Mouse (Mus musculus): ENCODE results near the gene Ttc28.

Gene Ttc28

GRCm38 (mm10) chr5:111055507-111055906 is 175.9 kb downstream of the Ttc28 start:
- no peak for DNase-seq

GRCm38 (mm10) chr5:111057084-111057483 is 177.5 kb downstream of the Ttc28 start:
- DNase-seq: peak; percentile 43

- no peak for DNase-seq
Observed at GRCm38 (mm10) chr5:111058401-111059139, 179.0 kb downstream of the Ttc28 start.

GRCm38 (mm10) chr5:111059140-111059921 is 179.7 kb downstream of the Ttc28 start:
- DNase-seq: no peak

GRCm38 (mm10) chr5:111060246-111060745 is 180.7 kb downstream of the Ttc28 start:
- no peak for DNase-seq

- DNase-seq: no peak
Observed at GRCm38 (mm10) chr5:111063155-111063554, 183.6 kb downstream of the Ttc28 start.

- no peak for DNase-seq
Observed at GRCm38 (mm10) chr5:111063991-111064390, 184.4 kb downstream of the Ttc28 start.

GRCm38 (mm10) chr5:111065770-111066169 is 186.2 kb downstream of the Ttc28 start:
- DNase-seq: no peak

- no peak for DNase-seq
Observed at GRCm38 (mm10) chr5:111069503-111069902, 189.9 kb downstream of the Ttc28 start.

- DNase-seq: no peak
Observed at GRCm38 (mm10) chr5:111069931-111070330, 190.3 kb downstream of the Ttc28 start.

- DNase-seq: no peak
Observed at GRCm38 (mm10) chr5:111070361-111070760, 190.8 kb downstream of the Ttc28 start.

- no peak for DNase-seq
Observed at GRCm38 (mm10) chr5:111073316-111073736, 193.7 kb downstream of the Ttc28 start.

- no peak for DNase-seq
Observed at GRCm38 (mm10) chr5:111074050-111074449, 194.4 kb downstream of the Ttc28 start.

- DNase-seq: no peak
Observed at GRCm38 (mm10) chr5:111075841-111076240, 196.2 kb downstream of the Ttc28 start.

- no peak for DNase-seq
Observed at GRCm38 (mm10) chr5:111077261-111077660, 197.7 kb downstream of the Ttc28 start.

GRCm38 (mm10) chr5:111080601-111081000 is 201.0 kb downstream of the Ttc28 start:
- no peak for DNase-seq

GRCm38 (mm10) chr5:111085849-111086248 is 206.2 kb downstream of the Ttc28 start:
- no peak for DNase-seq

GRCm38 (mm10) chr5:111096750-111097149 is 217.1 kb downstream of the Ttc28 start:
- DNase-seq: no peak

GRCm38 (mm10) chr5:111097233-111098160 is 217.9 kb downstream of the Ttc28 start:
- DNase-seq: no peak

GRCm38 (mm10) chr5:111098516-111099274 is 219.1 kb downstream of the Ttc28 start:
- DNase-seq: peak; percentile 51

- DNase-seq: no peak
Observed at GRCm38 (mm10) chr5:111100585-111100984, 221.0 kb downstream of the Ttc28 start.

- peak; percentile 37 for DNase-seq
Observed at GRCm38 (mm10) chr5:111101383-111101932, 221.9 kb downstream of the Ttc28 start.
